17 mouse cellular contexts compared by ENCODE assay signal in the genomic region with DNA sequence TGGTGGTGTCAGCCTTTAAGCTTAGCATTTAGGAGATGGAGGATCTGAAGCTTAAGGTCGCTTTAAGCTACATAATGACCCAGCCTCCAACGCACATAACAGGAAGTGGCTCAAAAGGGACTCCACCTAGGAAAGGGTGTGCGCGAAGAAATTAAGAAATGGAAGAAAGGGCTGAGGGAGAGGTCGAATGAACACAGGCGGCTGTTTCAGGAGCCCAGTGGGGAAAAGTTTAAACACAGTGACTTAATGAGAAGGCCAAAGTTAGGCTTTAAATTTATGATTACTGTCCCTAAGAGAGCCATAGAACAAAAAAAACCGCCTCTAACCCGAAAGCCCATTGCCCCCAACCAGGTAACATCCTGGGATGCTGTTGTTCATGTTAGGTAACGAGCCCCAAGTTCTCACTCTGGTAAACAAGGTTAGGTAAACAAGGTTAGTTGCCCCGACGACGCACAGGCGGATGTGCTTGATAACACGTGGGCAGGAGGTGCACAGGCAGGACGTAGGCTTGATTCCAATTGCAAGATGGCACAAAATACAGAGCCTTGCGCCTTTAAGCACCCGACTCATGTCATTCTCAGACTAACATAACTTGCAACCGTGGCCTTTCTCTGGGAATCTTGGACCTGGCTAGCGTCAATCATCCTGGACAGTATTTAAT.
DNase-seq lines count a peak whose midpoint lies in the region; ATAC-seq lines count a peak whose summit lies in the region.
"Had no signal": no experiment of that assay in that cellular context is flagged by ENCODE, and none has a peak within 500 bp of the region (broad histone marks: within the 10 kb centered on the region; RNA-seq: fewer than 3 reads in every experiment).

No protein-coding gene starts in this region.

- no peak overlapping the region for H3K9ac ChIP-seq in kidney, embryonic 14.5 days (ENCODE audit: low read depth, low read length)
- H3K9ac ChIP-seq: limb, embryonic 15.5 days; lung, embryonic 15.5 days; midbrain, embryonic 12.5 days; neural tube, embryonic 12.5 days; stomach, embryonic 15.5 days had no signal

- ATAC-seq in monocyte, adult 5-6 weeks (replicated peaks; ENCODE audit: insufficient number of reproducible peaks, low FRiP score, low TSS enrichment, poor library complexity, severe bottlenecking), result peak; percentile 79
- no peak for ATAC-seq in kidney, embryonic 14.5 days (ENCODE audit: low FRiP score, low TSS enrichment)
- ATAC-seq: forebrain, embryonic 16.5 days; hindbrain, embryonic 16.5 days had no signal

- no peak overlapping the region for H3K4me2 ChIP-seq in kidney, embryonic 14.5 days (replicated peaks; ENCODE audit: low read depth, low read length)
- H3K4me2 ChIP-seq: limb, embryonic 15.5 days; lung, embryonic 15.5 days; midbrain, embryonic 12.5 days; neural tube, embryonic 12.5 days; stomach, embryonic 15.5 days had no signal

- intact Hi-C loops in gastrocnemius, postnatal 14 days (cut with DNase I; ENCODE audit: low total_unique reads), result no loop called here

- H3K27me3 ChIP-seq in kidney, embryonic 14.5 days (ENCODE audit: control insufficient read depth, insufficient read depth, low read length), result no peaks in the 10 kb centered on the region
- H3K27me3 ChIP-seq: limb, embryonic 15.5 days; lung, embryonic 15.5 days; midbrain, embryonic 12.5 days; neural tube, embryonic 12.5 days; stomach, embryonic 15.5 days had no signal

- H3K4me3 ChIP-seq in kidney, embryonic 14.5 days (ENCODE audit: low read length), result no peak overlapping the region
- H3K4me3 ChIP-seq: limb, embryonic 15.5 days; lung, embryonic 15.5 days; midbrain, embryonic 12.5 days; neural tube, embryonic 12.5 days; stomach, embryonic 15.5 days had no signal

- H3K27ac ChIP-seq in kidney, embryonic 14.5 days (ENCODE audit: low read depth, low read length), result no peak overlapping the region
- H3K27ac ChIP-seq: limb, embryonic 15.5 days; lung, embryonic 15.5 days; midbrain, embryonic 12.5 days; neural tube, embryonic 12.5 days; stomach, embryonic 15.5 days had no signal

- WGBS in kidney, embryonic 14.5 days, result 78% methylated on average over 19 of the region's 19 CpGs

- H3K4me1 ChIP-seq in kidney, embryonic 14.5 days (ENCODE audit: control insufficient read depth, insufficient read depth, low read length), result no peaks in the 10 kb centered on the region
- H3K4me1 ChIP-seq: midbrain, embryonic 12.5 days; neural tube, embryonic 12.5 days; stomach, embryonic 15.5 days had no signal

- DNase-seq in spleen, adult 12 weeks (ENCODE audit: low spot score), result peak; percentile 47
- no peak for DNase-seq in spleen, postnatal 14 days (ENCODE audit: low spot score in 2 of 2)
- DNase-seq in T-cell, adult 2 months (ENCODE audit: low spot score), result peak; percentile 89
- DNase-seq in thymus, postnatal 25 days, result peak; percentile 41
- no peak for DNase-seq in gastrocnemius, postnatal 25 days
- no peak for DNase-seq in gastrocnemius, postnatal 14 days
- DNase-seq: adrenal gland, postnatal 14 days; kidney, postnatal 10 days had no signal

- H3K36me3 ChIP-seq in kidney, embryonic 14.5 days (ENCODE audit: control insufficient read depth, insufficient read depth, low read length), result no peaks in the 10 kb centered on the region
- H3K36me3 ChIP-seq: limb, embryonic 15.5 days; lung, embryonic 15.5 days; midbrain, embryonic 12.5 days; neural tube, embryonic 12.5 days; stomach, embryonic 15.5 days had no signal

- no peaks in the 10 kb centered on the region for H3K9me3 ChIP-seq in kidney, embryonic 14.5 days (ENCODE audit: control insufficient read depth, low read length)
- H3K9me3 ChIP-seq: limb, embryonic 15.5 days; lung, embryonic 15.5 days; midbrain, embryonic 12.5 days; neural tube, embryonic 12.5 days; stomach, embryonic 15.5 days had no signal

Comparison
In these comparisons a context has a peak if more than half of its experiments do, and no peak if none do; other contexts are left out.
1. DNase-seq: peak in spleen, adult 12 weeks (single experiment), T-cell, adult 2 months (single experiment) and thymus, postnatal 25 days (single experiment); none in spleen, postnatal 14 days (0 of 2), gastrocnemius, postnatal 25 days (single experiment) and gastrocnemius, postnatal 14 days (single experiment).